Mouse (Mus musculus): ENCODE measurements around the gene Grin2b. TPM values are rescaled to one million over a fixed set of nuclear protein-coding genes. Genes with fewer than 3 reads are reported as not detected.

The Grin2b gene
- polyA plus RNA-seq, 1 experiment from 2014 or later, result 2.1 TPM

GRCm38 (mm10) chr6:135914608-135915007, 258.7 kb downstream of the Grin2b start:
- H3K27ac ChIP-seq (ENCODE audit: low read depth, low read length), result no peak overlapping the region
- no peak overlapping the region for H3K4me3 ChIP-seq (ENCODE audit: low read depth, low read length)
- no peak overlapping the region for H3K9ac ChIP-seq (ENCODE audit: low read length)
- ATAC-seq (ENCODE audit: insufficient read depth, low FRiP score, low TSS enrichment) (no peak), DNase-seq (ENCODE audit: low spot score) (no peak)
- H3K27me3 ChIP-seq (ENCODE audit: control insufficient read depth, insufficient read depth, low read length), result no peaks in the 10 kb centered on the region
- H3K4me1 ChIP-seq (ENCODE audit: control insufficient read depth, insufficient read depth, low read length), result no peaks in the 10 kb centered on the region
- H3K36me3 ChIP-seq (ENCODE audit: control insufficient read depth, insufficient read depth, low read length), result no peaks in the 10 kb centered on the region
- no peaks in the 10 kb centered on the region for H3K9me3 ChIP-seq (ENCODE audit: control insufficient read depth, low read length)
- no peak overlapping the region for H3K4me2 ChIP-seq (ENCODE audit: low read depth)
- WGBS, result 91% methylated on average over 5 of the region's 5 CpGs

GRCm38 (mm10) chr6:135912114-135912513, 261.2 kb downstream of the Grin2b start:
- ATAC-seq (ENCODE audit: insufficient read depth, low FRiP score, low TSS enrichment), result no peak
- H3K9ac ChIP-seq (ENCODE audit: low read length), result no peak overlapping the region
- H3K4me1 ChIP-seq (ENCODE audit: control insufficient read depth, insufficient read depth, low read length), result no peaks in the 10 kb centered on the region
- no peaks in the 10 kb centered on the region for H3K36me3 ChIP-seq (ENCODE audit: control insufficient read depth, insufficient read depth, low read length)
- WGBS, result 69% methylated on average over 3 of the region's 3 CpGs
- H3K27me3 ChIP-seq (ENCODE audit: control insufficient read depth, insufficient read depth, low read length), result no peaks in the 10 kb centered on the region
- no peaks in the 10 kb centered on the region for H3K9me3 ChIP-seq (ENCODE audit: control insufficient read depth, low read length)
- H3K27ac ChIP-seq (ENCODE audit: low read depth, low read length), result no peak overlapping the region
- H3K4me2 ChIP-seq (ENCODE audit: low read depth), result no peak overlapping the region
- no peak for DNase-seq (ENCODE audit: low spot score)
- no peak overlapping the region for H3K4me3 ChIP-seq (ENCODE audit: low read depth, low read length)

- no peak overlapping the region for H3K4me2 ChIP-seq (ENCODE audit: low read depth)
- H3K4me1 ChIP-seq (ENCODE audit: control insufficient read depth, insufficient read depth, low read length), result no peaks in the 10 kb centered on the region
- no peaks in the 10 kb centered on the region for H3K9me3 ChIP-seq (ENCODE audit: control insufficient read depth, low read length)
- no peak for ATAC-seq (ENCODE audit: insufficient read depth, low FRiP score, low TSS enrichment)
- H3K36me3 ChIP-seq (ENCODE audit: control insufficient read depth, insufficient read depth, low read length), result no peaks in the 10 kb centered on the region
- no peak for DNase-seq (ENCODE audit: low spot score)
- H3K9ac ChIP-seq (ENCODE audit: low read length), result no peak overlapping the region
- H3K27ac ChIP-seq (ENCODE audit: low read depth, low read length), result no peak overlapping the region
- H3K27me3 ChIP-seq (ENCODE audit: control insufficient read depth, insufficient read depth, low read length), result no peaks in the 10 kb centered on the region
- H3K4me3 ChIP-seq (ENCODE audit: low read depth, low read length), result no peak overlapping the region
- 89% methylated on average over 6 of the region's 6 CpGs for WGBS
Measured at GRCm38 (mm10) chr6:135911131-135911530, 262.2 kb downstream of the Grin2b start.

GRCm38 (mm10) chr6:135907540-135908320, 265.6 kb downstream of the Grin2b start:
- Histone ChIP-seq H3K4me3 (ENCODE audit: low read depth, low read length) (no peak overlapping the region), H3K4me1 (ENCODE audit: control insufficient read depth, insufficient read depth, low read length) (no peaks in the 10 kb centered on the region), H3K36me3 (ENCODE audit: control insufficient read depth, insufficient read depth, low read length) (no peaks in the 10 kb centered on the region), H3K9me3 (ENCODE audit: control insufficient read depth, low read length) (no peaks in the 10 kb centered on the region), H3K4me2 (ENCODE audit: low read depth) (no peak overlapping the region), H3K27ac (ENCODE audit: low read depth, low read length) (no peak overlapping the region), H3K27me3 (ENCODE audit: control insufficient read depth, insufficient read depth, low read length) (no peaks in the 10 kb centered on the region), H3K9ac (ENCODE audit: low read length) (no peak overlapping the region)
- 24% methylated on average over 20 of the region's 20 CpGs for WGBS
- ATAC-seq (ENCODE audit: insufficient read depth, low FRiP score, low TSS enrichment) (peak; percentile 84), DNase-seq (ENCODE audit: low spot score) (peak; percentile 83)

GRCm38 (mm10) chr6:135907137-135907536, 266.2 kb downstream of the Grin2b start:
- ATAC-seq (ENCODE audit: insufficient read depth, low FRiP score, low TSS enrichment), result no peak
- Histone ChIP-seq H3K9ac (ENCODE audit: low read length) (no peak overlapping the region), H3K4me3 (ENCODE audit: low read depth, low read length) (no peak overlapping the region), H3K9me3 (ENCODE audit: control insufficient read depth, low read length) (no peaks in the 10 kb centered on the region), H3K27ac (ENCODE audit: low read depth, low read length) (no peak overlapping the region), H3K27me3 (ENCODE audit: control insufficient read depth, insufficient read depth, low read length) (no peaks in the 10 kb centered on the region), H3K4me1 (ENCODE audit: control insufficient read depth, insufficient read depth, low read length) (no peaks in the 10 kb centered on the region), H3K4me2 (ENCODE audit: low read depth) (no peak overlapping the region), H3K36me3 (ENCODE audit: control insufficient read depth, insufficient read depth, low read length) (no peaks in the 10 kb centered on the region)
- DNase-seq (ENCODE audit: low spot score), result no peak
- 72% methylated on average over 8 of the region's 8 CpGs for WGBS

- H3K4me2 ChIP-seq (ENCODE audit: low read depth), result no peak overlapping the region
- H3K36me3 ChIP-seq (ENCODE audit: control insufficient read depth, insufficient read depth, low read length), result no peaks in the 10 kb centered on the region
- ATAC-seq (ENCODE audit: insufficient read depth, low FRiP score, low TSS enrichment) (no peak), DNase-seq (ENCODE audit: low spot score) (no peak)
- H3K9ac ChIP-seq (ENCODE audit: low read length), result no peak overlapping the region
- H3K27me3 ChIP-seq (ENCODE audit: control insufficient read depth, insufficient read depth, low read length), result no peaks in the 10 kb centered on the region
- H3K4me1 ChIP-seq (ENCODE audit: control insufficient read depth, insufficient read depth, low read length), result no peaks in the 10 kb centered on the region
- 86% methylated on average over 5 of the region's 5 CpGs for WGBS
- H3K9me3 ChIP-seq (ENCODE audit: control insufficient read depth, low read length), result no peaks in the 10 kb centered on the region
- no peak overlapping the region for H3K4me3 ChIP-seq (ENCODE audit: low read depth, low read length)
- no peak overlapping the region for H3K27ac ChIP-seq (ENCODE audit: low read depth, low read length)
Measured at GRCm38 (mm10) chr6:135904391-135904790, 268.9 kb downstream of the Grin2b start.

- Histone ChIP-seq H3K4me3 (ENCODE audit: low read depth, low read length) (no peak overlapping the region), H3K27ac (ENCODE audit: low read depth, low read length) (no peak overlapping the region), H3K27me3 (ENCODE audit: control insufficient read depth, insufficient read depth, low read length) (no peaks in the 10 kb centered on the region), H3K9me3 (ENCODE audit: control insufficient read depth, low read length) (no peaks in the 10 kb centered on the region), H3K4me1 (ENCODE audit: control insufficient read depth, insufficient read depth, low read length) (no peaks in the 10 kb centered on the region), H3K9ac (ENCODE audit: low read length) (no peak overlapping the region), H3K36me3 (ENCODE audit: control insufficient read depth, insufficient read depth, low read length) (no peaks in the 10 kb centered on the region), H3K4me2 (ENCODE audit: low read depth) (no peak overlapping the region)
- WGBS, result 84% methylated on average over 10 of the region's 10 CpGs
- ATAC-seq (ENCODE audit: insufficient read depth, low FRiP score, low TSS enrichment) (no peak), DNase-seq (ENCODE audit: low spot score) (no peak)
Measured at GRCm38 (mm10) chr6:135900410-135900809, 272.9 kb downstream of the Grin2b start.

GRCm38 (mm10) chr6:135899225-135899624, 274.1 kb downstream of the Grin2b start:
- H3K4me1 ChIP-seq (ENCODE audit: control insufficient read depth, insufficient read depth, low read length), result no peaks in the 10 kb centered on the region
- no peaks in the 10 kb centered on the region for H3K27me3 ChIP-seq (ENCODE audit: control insufficient read depth, insufficient read depth, low read length)
- no peak overlapping the region for H3K4me2 ChIP-seq (ENCODE audit: low read depth)
- no peak for DNase-seq (ENCODE audit: low spot score)
- WGBS, result 86% methylated on average over 10 of the region's 10 CpGs
- ATAC-seq (ENCODE audit: insufficient read depth, low FRiP score, low TSS enrichment), result no peak
- H3K36me3 ChIP-seq (ENCODE audit: control insufficient read depth, insufficient read depth, low read length), result no peaks in the 10 kb centered on the region
- no peak overlapping the region for H3K9ac ChIP-seq (ENCODE audit: low read length)
- no peak overlapping the region for H3K4me3 ChIP-seq (ENCODE audit: low read depth, low read length)
- H3K9me3 ChIP-seq (ENCODE audit: control insufficient read depth, low read length), result no peaks in the 10 kb centered on the region
- no peak overlapping the region for H3K27ac ChIP-seq (ENCODE audit: low read depth, low read length)

GRCm38 (mm10) chr6:135894793-135895228, 278.5 kb downstream of the Grin2b start:
- Histone ChIP-seq H3K27ac (ENCODE audit: low read depth, low read length) (no peak overlapping the region), H3K4me2 (ENCODE audit: low read depth) (no peak overlapping the region), H3K36me3 (ENCODE audit: control insufficient read depth, insufficient read depth, low read length) (no peaks in the 10 kb centered on the region), H3K9ac (ENCODE audit: low read length) (no peak overlapping the region), H3K27me3 (ENCODE audit: control insufficient read depth, insufficient read depth, low read length) (no peaks in the 10 kb centered on the region), H3K4me1 (ENCODE audit: control insufficient read depth, insufficient read depth, low read length) (no peaks in the 10 kb centered on the region), H3K4me3 (ENCODE audit: low read depth, low read length) (no peak overlapping the region), H3K9me3 (ENCODE audit: control insufficient read depth, low read length) (no peaks in the 10 kb centered on the region)
- DNase-seq (ENCODE audit: low spot score) (no peak), ATAC-seq (ENCODE audit: insufficient read depth, low FRiP score, low TSS enrichment) (no peak)
- WGBS, result 63% methylated on average over 1 of the region's 1 CpGs
